Mouse (Mus musculus): ENCODE measurements around the gene Prrg2. TPM values are rescaled to one million over a fixed set of nuclear protein-coding genes. Genes with fewer than 3 reads are reported as not detected.
"Not testable (repeated sequence)": the region's sequence is repeated elsewhere in the genome, so short reads cannot be mapped to it uniquely, and the experiment has no call there.

Prrg2 gene
- polyA plus RNA-seq, 1 experiment from 2014 or later: 16.8 TPM

DNA sequence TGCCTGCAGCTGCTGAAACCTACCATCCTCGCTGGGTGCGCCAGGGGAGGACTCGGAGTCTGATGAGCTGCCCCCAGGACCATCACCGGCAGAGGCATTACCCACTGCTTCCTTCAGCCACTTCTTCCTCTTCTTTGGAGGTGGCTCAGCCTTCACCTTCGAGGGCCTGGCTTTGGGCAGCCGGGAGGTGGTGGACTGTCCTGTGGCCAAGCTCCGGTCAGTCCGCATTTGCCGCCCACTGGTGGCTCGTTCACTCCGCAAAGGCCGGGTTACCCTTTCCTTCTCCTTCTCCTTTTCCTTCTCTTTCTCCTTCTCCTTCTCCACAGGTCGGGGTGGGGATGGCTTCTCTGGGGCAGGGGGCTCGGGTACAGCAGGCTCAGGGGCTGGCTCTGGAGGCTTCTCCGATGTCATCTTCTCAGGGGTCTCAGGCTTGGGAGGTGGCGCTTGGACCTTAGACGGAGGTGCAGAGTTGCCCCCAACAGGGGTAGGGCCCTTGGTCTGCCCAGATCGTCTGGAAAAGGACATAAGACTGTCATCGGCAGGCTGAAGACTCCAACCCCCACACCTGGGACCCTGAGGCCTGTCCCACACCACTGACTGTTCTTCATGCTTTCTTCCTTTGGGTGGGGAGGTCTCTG lies 28.6 kb downstream of the Prrg2 start:
- 93% methylated on average over 19 of the region's 19 CpGs for WGBS
- Histone ChIP-seq H3K9me3 (no peaks in the 10 kb centered on the region), H3K4me1 (no peaks in the 10 kb centered on the region), H3K4me3 (no peak overlapping the region), H3K36me3 (peaks cover 99% of the 10 kb centered on the region), H3K27ac (no peak overlapping the region), H3K27me3 (ENCODE audit: insufficient read depth, poor library complexity, severe bottlenecking) (no peaks in the 10 kb centered on the region)
- no peak for DNase-seq (ENCODE audit: low spot score)

DNA sequence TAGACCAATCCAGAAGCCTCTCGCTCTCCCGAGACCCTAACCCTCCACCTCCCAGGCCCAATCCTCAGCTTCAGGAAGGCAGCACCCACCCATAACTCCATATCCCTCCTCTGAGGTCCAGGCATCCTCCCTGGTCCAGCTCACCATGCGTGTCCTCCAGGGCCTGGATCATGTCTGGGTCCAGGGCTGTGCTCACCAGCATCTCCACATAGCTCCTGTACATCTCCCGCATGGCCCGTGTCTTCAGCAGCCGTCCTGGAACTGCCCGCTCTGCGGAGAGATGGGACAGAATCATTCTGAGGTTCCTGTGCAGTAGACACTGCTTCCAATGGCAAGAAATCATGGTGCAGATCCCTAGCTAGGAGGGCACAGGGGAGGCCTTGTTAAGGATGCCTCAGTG lies 31.6 kb downstream of the Prrg2 start:
- H3K27me3 ChIP-seq (ENCODE audit: insufficient read depth, poor library complexity, severe bottlenecking): no peaks in the 10 kb centered on the region
- 98% methylated on average over 8 of the region's 8 CpGs for WGBS
- peaks cover 95% of the 10 kb centered on the region for H3K36me3 ChIP-seq
- no peaks in the 10 kb centered on the region for H3K9me3 ChIP-seq
- H3K4me1 ChIP-seq: peaks cover 5% of the 10 kb centered on the region; the same call in 1 of the 2 replicates
- DNase-seq (ENCODE audit: low spot score): no peak
- H3K27ac ChIP-seq: no peak overlapping the region
- no peak overlapping the region for H3K4me3 ChIP-seq

DNA sequence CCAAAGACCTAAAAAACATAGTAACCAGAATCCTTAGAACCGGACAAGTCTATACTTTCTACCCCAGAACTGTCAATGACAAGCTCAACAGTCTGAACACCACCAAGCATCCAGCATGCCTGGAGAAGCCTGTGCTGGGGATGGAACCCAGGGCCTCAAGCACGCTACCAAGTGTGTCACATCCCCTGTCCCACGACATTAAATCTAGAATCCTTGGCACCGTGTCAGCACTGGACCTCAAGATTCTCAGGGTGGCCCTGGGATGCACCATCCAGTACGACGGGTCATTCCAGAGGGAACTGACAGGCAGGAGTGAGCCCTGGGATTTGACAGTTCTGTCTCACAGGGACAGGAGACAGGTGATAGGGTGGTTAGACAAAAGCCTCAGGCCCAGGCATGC lies 32.5 kb downstream of the Prrg2 start:
- no peak for DNase-seq (ENCODE audit: low spot score)
- H3K4me3 ChIP-seq: no peak overlapping the region
- no peaks in the 10 kb centered on the region for H3K9me3 ChIP-seq
- H3K27me3 ChIP-seq (ENCODE audit: insufficient read depth, poor library complexity, severe bottlenecking): no peaks in the 10 kb centered on the region
- H3K4me1 ChIP-seq: peaks cover 5% of the 10 kb centered on the region; the same call in 1 of the 2 replicates
- no peak overlapping the region for H3K27ac ChIP-seq
- 90% methylated on average over 6 of the region's 6 CpGs for WGBS
- H3K36me3 ChIP-seq: peaks cover 86% of the 10 kb centered on the region

DNA sequence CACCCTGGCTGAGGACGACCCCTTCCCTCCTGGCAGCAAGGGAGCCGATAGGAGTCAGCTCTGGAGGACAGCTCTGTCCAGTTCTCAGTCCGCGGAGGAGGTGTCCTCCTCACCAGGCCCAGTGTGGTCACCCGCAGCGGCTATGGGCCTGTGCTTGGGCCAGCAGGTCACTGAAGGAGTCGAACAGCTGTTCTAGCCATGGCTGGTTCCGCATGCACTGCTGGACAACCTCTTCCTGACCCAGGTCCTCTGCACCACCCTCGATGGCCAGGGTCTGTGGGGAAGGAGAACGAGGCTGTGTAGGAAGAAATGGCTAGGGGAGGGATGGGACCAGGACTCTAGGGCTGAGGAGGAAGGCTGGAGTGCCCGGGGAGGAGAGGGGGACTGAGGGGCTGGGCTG lies 34.1 kb downstream of the Prrg2 start:
- no peak overlapping the region for H3K4me3 ChIP-seq
- H3K4me1 ChIP-seq: peaks cover 5% of the 10 kb centered on the region; the same call in 1 of the 2 replicates
- H3K36me3 ChIP-seq: peaks cover 70% of the 10 kb centered on the region
- no peaks in the 10 kb centered on the region for H3K9me3 ChIP-seq
- no peak for DNase-seq (ENCODE audit: low spot score)
- WGBS: 89% methylated on average over 11 of the region's 11 CpGs
- no peaks in the 10 kb centered on the region for H3K27me3 ChIP-seq (ENCODE audit: insufficient read depth, poor library complexity, severe bottlenecking)
- H3K27ac ChIP-seq: no peak overlapping the region

DNA sequence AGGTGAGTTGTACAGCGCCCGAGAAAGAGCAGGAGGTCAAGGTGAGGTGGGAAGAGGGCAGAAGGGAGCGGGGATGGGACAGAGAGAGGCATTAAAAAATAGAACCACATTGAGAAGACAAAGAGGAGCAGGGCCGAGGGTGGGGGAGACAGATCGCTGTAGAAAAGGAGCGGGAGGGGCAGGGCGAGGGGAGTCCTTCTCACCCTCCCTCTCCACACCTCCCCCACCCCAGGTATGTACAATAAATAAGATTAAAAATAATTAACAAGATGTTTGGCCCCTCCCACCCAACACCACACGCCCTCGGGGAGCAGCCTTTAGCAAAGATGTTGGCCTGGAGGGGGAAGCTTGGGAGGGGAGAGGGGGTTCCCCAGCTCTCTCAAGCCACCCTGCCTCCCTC lies 34.7 kb downstream of the Prrg2 start:
- no peak for DNase-seq (ENCODE audit: low spot score)
- peaks cover 5% of the 10 kb centered on the region; the same call in 1 of the 2 replicates for H3K4me1 ChIP-seq
- 91% methylated on average over 9 of the region's 9 CpGs for WGBS
- no peak overlapping the region for H3K4me3 ChIP-seq
- no peaks in the 10 kb centered on the region for H3K27me3 ChIP-seq (ENCODE audit: insufficient read depth, poor library complexity, severe bottlenecking)
- no peaks in the 10 kb centered on the region for H3K9me3 ChIP-seq
- no peak overlapping the region for H3K27ac ChIP-seq
- peaks cover 64% of the 10 kb centered on the region for H3K36me3 ChIP-seq

DNA sequence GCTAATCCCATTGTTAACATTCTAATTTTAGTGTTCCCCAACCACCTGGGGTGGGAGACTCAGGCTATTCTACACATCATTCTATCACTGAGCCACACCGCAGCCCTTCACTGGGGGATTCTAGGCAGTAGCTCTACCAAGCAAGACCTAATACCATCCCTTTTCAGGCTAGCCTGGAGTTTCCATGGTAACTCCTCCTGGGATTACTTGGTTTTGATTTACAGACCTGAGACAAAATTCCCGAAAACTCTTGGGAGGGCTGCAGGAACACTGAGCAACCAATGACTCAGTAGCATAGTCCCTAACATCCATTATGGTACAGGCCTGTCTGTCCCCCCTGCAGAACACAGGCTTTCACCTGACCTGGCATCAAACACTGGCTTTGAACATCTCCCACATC lies 36.2 kb downstream of the Prrg2 start:
- DNase-seq (ENCODE audit: low spot score): no peak
- H3K27ac ChIP-seq: no peak overlapping the region
- H3K9me3 ChIP-seq: no peaks in the 10 kb centered on the region
- peaks cover 5% of the 10 kb centered on the region; the same call in 1 of the 2 replicates for H3K4me1 ChIP-seq
- no peak overlapping the region for H3K4me3 ChIP-seq
- no peaks in the 10 kb centered on the region for H3K27me3 ChIP-seq (ENCODE audit: insufficient read depth, poor library complexity, severe bottlenecking)
- peaks cover 49% of the 10 kb centered on the region for H3K36me3 ChIP-seq
- WGBS: 75% methylated on average over 2 of the region's 2 CpGs

DNA sequence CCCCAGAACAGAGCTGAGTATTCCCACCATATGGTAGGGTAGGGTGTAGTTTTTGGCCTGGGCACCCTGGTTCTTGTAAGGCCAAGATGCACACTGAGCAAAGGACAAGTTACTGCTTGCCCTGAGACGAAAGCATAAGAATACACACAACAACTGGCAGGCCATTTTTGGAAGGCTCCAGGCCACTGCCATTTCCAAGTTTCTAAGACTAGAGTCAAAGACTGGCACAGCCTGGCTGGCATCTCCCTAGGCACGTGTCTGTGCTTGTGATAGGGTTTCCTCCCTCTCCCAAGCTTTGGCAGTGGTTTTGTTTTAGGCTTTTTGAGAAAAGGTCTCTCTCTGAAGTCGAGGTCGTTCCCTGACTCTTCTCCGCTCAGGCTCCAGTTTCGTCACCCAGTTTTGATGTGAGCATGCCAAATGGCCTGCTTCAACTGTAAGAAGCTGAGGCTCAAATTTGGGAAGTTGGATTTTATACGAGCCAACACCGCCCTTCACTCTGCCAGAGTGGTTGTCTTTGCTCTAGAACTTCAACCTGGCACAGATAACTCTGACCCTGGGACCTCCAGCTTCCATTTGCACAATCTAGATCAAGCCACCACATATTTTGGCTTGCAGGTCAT lies 36.8 kb downstream of the Prrg2 start:
- Histone ChIP-seq H3K4me1 (peaks cover 5% of the 10 kb centered on the region; the same call in 1 of the 2 replicates), H3K4me3 (no peak overlapping the region), H3K27ac (no peak overlapping the region), H3K36me3 (peaks cover 44% of the 10 kb centered on the region), H3K9me3 (no peaks in the 10 kb centered on the region), H3K27me3 (ENCODE audit: insufficient read depth, poor library complexity, severe bottlenecking) (no peaks in the 10 kb centered on the region)
- WGBS: 74% methylated on average over 8 of the region's 8 CpGs
- no peak for DNase-seq (ENCODE audit: low spot score)

DNA sequence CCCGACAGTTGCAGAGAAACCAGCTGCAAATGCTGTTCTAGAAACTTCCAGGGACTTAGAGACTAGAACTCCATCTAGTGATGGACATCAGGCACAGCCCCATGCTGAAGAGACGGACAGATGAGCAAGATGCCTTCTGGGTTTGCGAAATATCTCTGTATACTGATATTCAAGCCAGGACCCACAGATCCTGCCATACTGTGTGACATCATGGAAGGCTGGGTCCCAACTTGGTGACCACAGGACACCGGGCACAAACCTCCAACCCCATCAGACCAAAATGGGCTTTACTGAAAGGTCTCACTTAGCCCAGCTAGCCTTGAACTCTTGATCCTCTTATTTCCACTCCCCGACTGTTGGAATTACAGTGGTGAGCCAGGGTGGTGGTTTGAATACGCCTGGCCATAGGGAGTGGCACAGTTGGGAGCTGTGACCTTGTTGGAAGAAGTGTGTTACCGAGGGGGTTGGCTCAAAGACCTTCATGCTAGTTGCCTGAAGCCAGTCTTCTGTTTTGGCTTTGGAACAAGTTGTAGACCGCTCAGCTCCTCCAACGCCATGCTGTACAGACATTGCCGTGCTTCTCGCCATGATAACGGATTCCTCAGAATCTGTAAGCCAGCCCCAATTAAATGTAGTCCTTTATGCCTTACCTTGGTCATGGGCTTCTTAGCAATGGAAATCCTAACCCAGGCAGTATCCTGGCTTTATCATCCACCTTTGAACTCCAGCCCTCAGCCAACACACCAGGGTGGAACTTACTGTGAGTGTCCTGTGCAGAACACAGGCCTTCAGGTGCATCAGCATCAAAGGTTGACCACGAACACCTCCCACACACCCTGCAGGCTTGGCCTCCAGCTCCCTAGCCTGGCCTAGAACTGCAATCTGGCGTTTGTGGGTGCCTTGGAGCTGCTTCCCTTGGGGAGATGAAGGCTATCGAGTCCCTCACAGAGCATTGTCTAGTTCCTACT lies 37.9 kb downstream of the Prrg2 start:
- H3K36me3 ChIP-seq: peaks cover 34% of the 10 kb centered on the region
- no peak overlapping the region for H3K27ac ChIP-seq
- H3K9me3 ChIP-seq: no peaks in the 10 kb centered on the region
- no peaks in the 10 kb centered on the region for H3K27me3 ChIP-seq (ENCODE audit: insufficient read depth, poor library complexity, severe bottlenecking)
- peaks cover 12% of the 10 kb centered on the region for H3K4me1 ChIP-seq
- no peak for DNase-seq (ENCODE audit: low spot score)
- no peak overlapping the region for H3K4me3 ChIP-seq
- WGBS: 82% methylated on average over 15 of the region's 15 CpGs

DNA sequence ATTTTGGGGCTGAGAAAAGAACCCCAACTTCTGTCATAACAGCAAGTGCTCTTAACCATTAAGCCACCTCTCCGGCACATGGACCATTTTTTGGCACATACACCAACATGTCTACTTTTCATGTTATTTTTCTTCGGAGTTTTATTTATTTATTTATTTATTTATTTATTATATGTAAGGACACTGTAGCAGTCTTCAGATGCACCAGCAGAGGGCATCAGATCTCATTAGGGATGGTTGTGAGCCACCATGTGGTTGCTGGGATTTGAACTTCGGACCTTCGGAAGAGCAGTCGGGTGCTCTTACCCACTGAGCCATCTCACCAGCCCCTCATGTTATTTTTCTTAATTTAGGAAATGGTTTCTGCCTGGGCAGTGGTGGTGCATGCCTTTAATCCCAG lies 38.8 kb downstream of the Prrg2 start:
- not testable (repeated sequence) for H3K4me3 ChIP-seq; DNase-seq (ENCODE audit: low spot score); H3K9me3 ChIP-seq; H3K27me3 ChIP-seq (ENCODE audit: insufficient read depth, poor library complexity, severe bottlenecking); H3K27ac ChIP-seq
- 81% methylated on average over 5 of the region's 5 CpGs for WGBS
- Histone ChIP-seq H3K36me3 (peaks cover 26% of the 10 kb centered on the region), H3K4me1 (peaks cover 20% of the 10 kb centered on the region)

DNA sequence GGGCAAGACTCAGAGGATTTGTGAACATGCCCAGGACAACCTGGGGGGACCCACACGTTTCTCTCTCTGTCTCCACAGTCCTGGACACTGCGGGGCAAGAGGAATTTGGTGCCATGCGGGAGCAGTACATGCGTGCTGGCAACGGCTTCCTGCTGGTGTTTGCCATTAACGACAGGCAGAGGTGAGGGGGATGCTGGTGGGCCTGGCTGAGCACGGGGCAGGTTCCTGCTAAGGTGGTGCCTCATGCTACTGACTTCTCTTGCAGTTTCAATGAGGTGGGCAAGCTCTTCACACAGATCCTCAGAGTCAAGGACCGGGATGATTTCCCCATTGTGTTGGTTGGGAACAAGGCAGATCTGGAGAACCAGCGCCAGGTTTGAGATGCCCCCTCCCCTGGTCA lies 42.3 kb downstream of the Prrg2 start:
- no peaks in the 10 kb centered on the region for H3K9me3 ChIP-seq
- H3K27ac ChIP-seq: no peak overlapping the region
- no peaks in the 10 kb centered on the region for H3K27me3 ChIP-seq (ENCODE audit: insufficient read depth, poor library complexity, severe bottlenecking)
- H3K4me3 ChIP-seq: no peak overlapping the region
- H3K36me3 ChIP-seq: peaks cover 2% of the 10 kb centered on the region; the same call in 1 of the 2 replicates
- DNase-seq (ENCODE audit: low spot score): no peak
- H3K4me1 ChIP-seq: peaks cover 22% of the 10 kb centered on the region
- WGBS: 76% methylated on average over 9 of the region's 9 CpGs

DNA sequence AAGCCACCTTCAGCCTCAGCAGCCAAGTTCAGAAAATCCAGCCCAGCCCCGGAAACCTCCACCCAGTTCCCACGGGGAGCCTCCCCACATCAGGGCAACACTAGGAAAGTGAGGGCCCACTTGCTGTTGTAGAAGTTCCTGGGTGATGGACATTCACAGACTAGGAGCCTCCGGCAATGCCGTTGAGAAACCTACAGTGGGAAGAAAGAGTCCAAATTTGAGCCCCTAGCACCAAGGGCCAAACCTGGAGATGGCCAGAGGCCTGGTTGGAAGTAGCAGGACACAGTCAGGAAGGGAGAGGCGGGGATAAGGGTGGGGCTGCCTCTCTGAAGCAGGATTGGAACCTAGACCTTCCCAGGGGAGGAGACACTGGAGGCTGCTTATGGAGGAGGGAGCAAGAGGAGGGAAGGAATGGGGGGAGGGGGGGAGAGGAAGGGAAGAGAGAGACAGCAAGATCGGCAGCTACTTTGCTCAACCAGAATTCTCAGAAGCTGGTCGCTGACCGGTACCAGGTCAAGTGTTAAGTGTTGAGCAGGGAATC lies 43.4 kb downstream of the Prrg2 start:
- H3K36me3 ChIP-seq: peaks cover 2% of the 10 kb centered on the region; the same call in 1 of the 2 replicates
- peaks cover 29% of the 10 kb centered on the region for H3K4me1 ChIP-seq
- DNase-seq (ENCODE audit: low spot score): no peak
- WGBS: 25% methylated on average over 8 of the region's 8 CpGs
- no peaks in the 10 kb centered on the region for H3K9me3 ChIP-seq
- peak overlapping the region; percentile 89 for H3K4me3 ChIP-seq
- H3K27ac ChIP-seq: peak overlapping the region; percentile 65
- H3K27me3 ChIP-seq (ENCODE audit: insufficient read depth, poor library complexity, severe bottlenecking): no peaks in the 10 kb centered on the region

DNA sequence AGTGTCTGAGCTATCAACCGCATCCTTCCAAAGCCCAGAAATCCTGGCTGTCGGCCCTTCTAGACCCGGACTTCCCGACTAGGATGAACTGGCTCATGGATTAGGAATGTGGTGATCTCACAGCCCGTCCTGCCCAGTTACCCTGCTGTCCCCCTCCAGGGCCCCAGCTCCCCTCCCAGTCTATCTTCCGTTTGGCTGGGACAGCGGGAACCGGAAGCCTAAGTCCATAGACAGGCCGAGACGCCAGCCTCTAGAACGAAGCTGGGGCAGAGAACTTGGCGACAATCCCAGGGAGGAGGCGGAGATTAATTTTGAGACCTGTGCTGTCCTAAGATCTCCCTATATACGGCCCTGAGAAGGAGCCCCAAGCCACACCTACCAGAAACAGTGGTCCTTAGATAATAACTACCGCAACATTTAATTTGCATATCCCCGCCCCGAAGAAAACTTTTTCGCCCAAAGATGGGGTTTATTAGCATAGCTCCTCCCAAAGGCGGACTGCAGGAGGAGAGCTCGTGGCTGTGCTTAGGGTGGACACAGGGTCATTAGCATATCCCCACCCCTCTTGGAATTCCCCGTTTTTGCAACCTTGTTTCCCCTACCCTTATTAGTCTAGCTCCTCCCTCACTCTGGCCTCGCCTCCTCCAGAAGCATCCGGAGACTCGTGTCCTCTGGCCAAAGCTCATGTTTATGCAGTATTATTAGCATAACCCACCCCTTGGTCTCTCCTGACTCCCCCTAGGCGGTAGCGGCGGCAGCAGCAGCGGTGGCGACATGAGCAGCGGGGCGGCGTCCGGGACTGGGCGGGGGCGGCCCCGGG lies 45.0 kb downstream of the Prrg2 start, which contains the start of gene Rras:
TSS of gene Rras (plus strand) at position 720 of the 820 bp plus-strand sequence.
- peak within 1 kb of the TSS; percentile 89 for H3K4me3 ChIP-seq
- peaks cover 16% of the 10 kb centered on the region for H3K36me3 ChIP-seq
- no peaks in the 10 kb centered on the region for H3K9me3 ChIP-seq
- H3K27me3 ChIP-seq (ENCODE audit: insufficient read depth, poor library complexity, severe bottlenecking): no peaks in the 10 kb centered on the region
- peaks cover 37% of the 10 kb centered on the region for H3K4me1 ChIP-seq
- under 1% methylated on average over 36 of the region's 36 CpGs for WGBS
- DNase-seq (ENCODE audit: low spot score): peak; percentile 98
- peak within 1 kb of the TSS; percentile 99 for H3K27ac ChIP-seq

All from heart, embryonic 10.5 days (tissue).